Mouse (Mus musculus): ENCODE results near the gene Timm13. TPM values are rescaled to one million over a fixed set of nuclear protein-coding genes. Genes with fewer than 3 reads are reported as not detected.

Timm13 gene
- polyA plus RNA-seq, 1 experiment: 135 TPM

- Histone ChIP-seq H3K4me1 (ENCODE audit: control insufficient read depth, insufficient read depth, low read length) (peaks cover 35% of the 10 kb centered on the region), H3K4me3 (ENCODE audit: low read depth, low read length) (no peak overlapping the region), H3K9me3 (replicated peaks; ENCODE audit: control insufficient read depth, insufficient read depth, low read length, poor library complexity, severe bottlenecking) (no peaks in the 10 kb centered on the region), H3K36me3 (ENCODE audit: control insufficient read depth, insufficient read depth, low read length, poor library complexity, severe bottlenecking) (no peaks in the 10 kb centered on the region), H3K27me3 (ENCODE audit: control insufficient read depth, insufficient read depth, low read length, poor library complexity, severe bottlenecking) (no peaks in the 10 kb centered on the region), H3K9ac (ENCODE audit: low read depth, poor library complexity, severe bottlenecking) (no peak overlapping the region), H3K27ac (ENCODE audit: insufficient read depth, low read length) (peak overlapping the region; percentile 93)
- TF ChIP-seq POLR2A (IDR thresholded peaks at IDR 0.05; ENCODE audit: insufficient read depth, low read length) (no peak), CTCF (IDR thresholded peaks at IDR 0.05; ENCODE audit: low read depth, low read length) (no peak)
Observed at GRCm38 (mm10) chr10:80946684-80947437, 46.1 kb upstream of the Timm13 start.

DNA sequence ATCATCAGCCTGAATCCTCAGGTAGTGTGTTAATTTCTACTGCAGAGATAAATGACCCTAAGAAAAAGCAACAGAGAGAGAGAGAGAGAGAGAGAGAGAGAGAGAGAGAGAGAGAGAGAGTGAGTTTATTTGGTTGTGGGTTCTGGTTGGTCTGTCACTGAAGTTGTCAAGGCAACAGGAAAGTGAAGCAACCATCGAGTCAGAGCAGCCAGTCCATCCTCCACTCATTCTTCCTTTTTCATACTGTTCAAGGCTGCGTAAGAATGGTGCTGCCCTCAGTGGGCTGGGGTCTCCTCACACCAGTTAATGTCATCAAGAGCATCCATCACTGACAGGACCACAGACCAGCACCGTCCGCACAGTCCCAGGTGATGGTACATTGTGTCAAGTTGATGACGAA is 43.5 kb upstream of the Timm13 start:
- Histone ChIP-seq H3K27ac (ENCODE audit: insufficient read depth, low read length) (no peak overlapping the region), H3K9me3 (replicated peaks; ENCODE audit: control insufficient read depth, insufficient read depth, low read length, poor library complexity, severe bottlenecking) (no peaks in the 10 kb centered on the region), H3K36me3 (ENCODE audit: control insufficient read depth, insufficient read depth, low read length, poor library complexity, severe bottlenecking) (no peaks in the 10 kb centered on the region), H3K9ac (ENCODE audit: low read depth, poor library complexity, severe bottlenecking) (no peak overlapping the region), H3K4me3 (ENCODE audit: low read depth, low read length) (no peak overlapping the region), H3K27me3 (ENCODE audit: control insufficient read depth, insufficient read depth, low read length, poor library complexity, severe bottlenecking) (no peaks in the 10 kb centered on the region), H3K4me1 (ENCODE audit: control insufficient read depth, insufficient read depth, low read length) (peaks cover 32% of the 10 kb centered on the region)
- TF ChIP-seq EP300 (IDR thresholded peaks at IDR 0.05; ENCODE audit: insufficient read depth, low read depth, low read length) (no peak), POLR2A (IDR thresholded peaks at IDR 0.05; ENCODE audit: insufficient read depth, low read length) (no peak), CTCF (IDR thresholded peaks at IDR 0.05; ENCODE audit: low read depth, low read length) (no peak)

DNA sequence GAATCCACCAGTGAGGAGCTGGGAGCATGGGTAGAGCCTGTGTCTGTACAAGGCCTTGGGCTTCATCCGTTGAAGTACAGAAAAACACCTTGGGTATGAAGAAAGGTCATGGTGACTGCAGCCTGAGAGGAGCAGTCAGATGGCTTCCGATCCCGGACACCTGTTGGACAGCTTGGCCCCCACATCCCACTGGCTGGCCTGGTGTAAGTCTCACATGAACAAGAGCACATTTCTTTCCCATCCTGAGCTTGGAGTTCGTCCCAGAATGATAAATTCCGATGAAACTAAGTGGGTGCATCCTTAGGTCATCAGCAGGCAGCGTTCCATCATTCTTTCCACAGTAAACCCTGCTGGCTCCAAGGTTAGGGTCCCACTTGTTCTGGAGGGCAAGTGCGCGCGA is 42.9 kb upstream of the Timm13 start:
- Histone ChIP-seq H3K4me1 (ENCODE audit: control insufficient read depth, insufficient read depth, low read length) (peaks cover 34% of the 10 kb centered on the region), H3K36me3 (ENCODE audit: control insufficient read depth, insufficient read depth, low read length, poor library complexity, severe bottlenecking) (no peaks in the 10 kb centered on the region), H3K27me3 (ENCODE audit: control insufficient read depth, insufficient read depth, low read length, poor library complexity, severe bottlenecking) (no peaks in the 10 kb centered on the region), H3K9me3 (replicated peaks; ENCODE audit: control insufficient read depth, insufficient read depth, low read length, poor library complexity, severe bottlenecking) (no peaks in the 10 kb centered on the region), H3K27ac (ENCODE audit: insufficient read depth, low read length) (no peak overlapping the region; the same call in 1 of the 2 replicates), H3K9ac (ENCODE audit: low read depth, poor library complexity, severe bottlenecking) (no peak overlapping the region), H3K4me3 (ENCODE audit: low read depth, low read length) (no peak overlapping the region)
- TF ChIP-seq EP300 (IDR thresholded peaks at IDR 0.05; ENCODE audit: insufficient read depth, low read depth, low read length) (no peak), CTCF (IDR thresholded peaks at IDR 0.05; ENCODE audit: low read depth, low read length) (no peak), POLR2A (IDR thresholded peaks at IDR 0.05; ENCODE audit: insufficient read depth, low read length) (no peak)

GRCm38 (mm10) chr10:80942919-80943318 is 42.1 kb upstream of the Timm13 start:
- Histone ChIP-seq H3K36me3 (ENCODE audit: control insufficient read depth, insufficient read depth, low read length, poor library complexity, severe bottlenecking) (no peaks in the 10 kb centered on the region), H3K4me3 (ENCODE audit: low read depth, low read length) (no peak overlapping the region), H3K9me3 (replicated peaks; ENCODE audit: control insufficient read depth, insufficient read depth, low read length, poor library complexity, severe bottlenecking) (no peaks in the 10 kb centered on the region), H3K27ac (ENCODE audit: insufficient read depth, low read length) (0 out of 2 replicates have a peak overlapping the region, but pooled peaks have one; percentile 15), H3K27me3 (ENCODE audit: control insufficient read depth, insufficient read depth, low read length, poor library complexity, severe bottlenecking) (no peaks in the 10 kb centered on the region), H3K4me1 (ENCODE audit: control insufficient read depth, insufficient read depth, low read length) (peaks cover 34% of the 10 kb centered on the region), H3K9ac (ENCODE audit: low read depth, poor library complexity, severe bottlenecking) (no peak overlapping the region)
- TF ChIP-seq EP300 (IDR thresholded peaks at IDR 0.05; ENCODE audit: insufficient read depth, low read depth, low read length) (no peak), POLR2A (IDR thresholded peaks at IDR 0.05; ENCODE audit: insufficient read depth, low read length) (no peak), CTCF (IDR thresholded peaks at IDR 0.05; ENCODE audit: low read depth, low read length) (no peak)

- Histone ChIP-seq H3K4me3 (ENCODE audit: low read depth, low read length) (no peak overlapping the region), H3K9me3 (replicated peaks; ENCODE audit: control insufficient read depth, insufficient read depth, low read length, poor library complexity, severe bottlenecking) (no peaks in the 10 kb centered on the region), H3K27me3 (ENCODE audit: control insufficient read depth, insufficient read depth, low read length, poor library complexity, severe bottlenecking) (no peaks in the 10 kb centered on the region), H3K4me1 (ENCODE audit: control insufficient read depth, insufficient read depth, low read length) (peaks cover 27% of the 10 kb centered on the region), H3K27ac (ENCODE audit: insufficient read depth, low read length) (peak overlapping the region; percentile 96), H3K36me3 (ENCODE audit: control insufficient read depth, insufficient read depth, low read length, poor library complexity, severe bottlenecking) (no peaks in the 10 kb centered on the region), H3K9ac (ENCODE audit: low read depth, poor library complexity, severe bottlenecking) (0 out of 2 replicates have a peak overlapping the region, but pooled peaks have one; percentile 14)
- TF ChIP-seq POLR2A (IDR thresholded peaks at IDR 0.05; ENCODE audit: insufficient read depth, low read length): no peak
- no peak for TF ChIP-seq EP300 (IDR thresholded peaks at IDR 0.05; ENCODE audit: insufficient read depth, low read depth, low read length)
- TF ChIP-seq CTCF (IDR thresholded peaks at IDR 0.05; ENCODE audit: low read depth, low read length): no peak
Observed at GRCm38 (mm10) chr10:80940988-80941347, 40.2 kb upstream of the Timm13 start.

DNA sequence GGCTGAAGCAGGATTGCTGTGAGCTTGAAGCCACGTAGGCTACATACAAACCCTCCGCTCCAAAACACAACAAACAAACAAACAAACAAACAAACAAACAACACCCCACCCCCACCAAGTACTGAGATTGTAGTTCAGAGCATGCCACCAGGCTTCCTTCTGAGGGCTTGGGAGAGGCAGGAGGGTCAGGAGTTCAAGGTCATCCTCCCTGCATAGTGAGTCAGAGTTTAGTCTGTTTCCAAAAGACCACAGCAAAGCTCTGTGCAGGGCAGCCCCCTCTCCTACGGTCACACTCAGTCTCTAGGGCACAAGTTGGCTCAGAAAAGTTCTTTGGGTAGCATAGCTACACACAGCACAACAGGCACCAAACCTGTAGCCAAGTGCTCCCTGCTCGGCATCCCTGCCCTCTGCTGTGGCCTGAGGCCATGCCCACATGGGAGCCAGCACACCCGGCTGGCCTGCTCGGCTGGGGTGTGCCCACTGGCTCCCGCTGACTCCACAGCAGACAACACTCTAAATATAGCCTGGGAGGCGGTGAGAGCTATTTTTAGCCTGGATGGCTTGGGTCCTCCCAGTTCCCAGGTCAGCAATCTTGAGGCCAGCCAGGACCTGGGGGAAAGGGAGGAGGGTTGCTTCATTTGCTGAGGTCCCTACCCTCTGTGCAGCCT is 39.7 kb upstream of the Timm13 start:
- no peaks in the 10 kb centered on the region for H3K36me3 ChIP-seq (ENCODE audit: control insufficient read depth, insufficient read depth, low read length, poor library complexity, severe bottlenecking)
- H3K27ac ChIP-seq (ENCODE audit: insufficient read depth, low read length): peak overlapping the region; percentile 96
- 0 out of 2 replicates have a peak overlapping the region, but pooled peaks have one; percentile 10 for H3K4me3 ChIP-seq (ENCODE audit: low read depth, low read length)
- H3K27me3 ChIP-seq (ENCODE audit: control insufficient read depth, insufficient read depth, low read length, poor library complexity, severe bottlenecking): no peaks in the 10 kb centered on the region
- TF ChIP-seq EP300 (IDR thresholded peaks at IDR 0.05; ENCODE audit: insufficient read depth, low read depth, low read length) (no peak), CTCF (IDR thresholded peaks at IDR 0.05; ENCODE audit: low read depth, low read length) (no peak)
- no peaks in the 10 kb centered on the region for H3K9me3 ChIP-seq (replicated peaks; ENCODE audit: control insufficient read depth, insufficient read depth, low read length, poor library complexity, severe bottlenecking)
- H3K9ac ChIP-seq (ENCODE audit: low read depth, poor library complexity, severe bottlenecking): 0 out of 2 replicates have a peak overlapping the region, but pooled peaks have one; percentile 14
- H3K4me1 ChIP-seq (ENCODE audit: control insufficient read depth, insufficient read depth, low read length): peaks cover 26% of the 10 kb centered on the region

All from ES-Bruce4 (cell line).